Mouse (Mus musculus) megakaryocyte, embryonic 14.5 days (primary cell): ENCODE data around the gene Gm9732. TPM values are rescaled to one million over a fixed set of nuclear protein-coding genes. Genes with fewer than 3 reads are reported as not detected.
"Not testable (repeated sequence)": the region's sequence is repeated elsewhere in the genome, so short reads cannot be mapped to it uniquely, and the experiment has no call there.

Experiments
- H3K27me3 ChIP-seq: replicated peaks from 2 replicates; pipeline ENCODE3; 2012; ENCODE audit warnings: inconsistent platforms
- H3K36me3 ChIP-seq: replicated peaks from 2 replicates; pipeline ENCODE3; 2012; ENCODE audit warnings: low read length, inconsistent platforms, mixed read lengths
- H3K4me1 ChIP-seq: 2 replicates; pipeline ENCODE4 v1.6.1; 2012; ENCODE audit warnings: inconsistent platforms
- H3K4me3 ChIP-seq: replicated peaks from 2 replicates; pipeline ENCODE3; 2012; ENCODE audit warnings: moderate library complexity, mild to moderate bottlenecking, inconsistent platforms
- H3K9me3 ChIP-seq: 2 replicates; pipeline ENCODE4 v1.6.1; 2012; ENCODE audit warnings: inconsistent platforms
- polyA plus RNA-seq: library from polyadenylated mRNA; stranded (reverse); fragments of >175 nt; gene quantifications from 2 replicates; pipeline ENCODE4 v1.2.3, GENCODE M21; 2012; ENCODE audit warnings: low replicate concordance; ENCODE audit not compliant: insufficient read depth

Gm9732 gene
- polyA plus RNA-seq, 1 experiment = not detected

- not testable (repeated sequence) for H3K9me3 ChIP-seq, H3K4me1 ChIP-seq, H3K27me3 ChIP-seq, H3K36me3 ChIP-seq, H3K4me3 ChIP-seq
These were observed 44.7 kb downstream of the Gm9732 start for GRCm38 (mm10) chr14:43319516-43319915.

DNA sequence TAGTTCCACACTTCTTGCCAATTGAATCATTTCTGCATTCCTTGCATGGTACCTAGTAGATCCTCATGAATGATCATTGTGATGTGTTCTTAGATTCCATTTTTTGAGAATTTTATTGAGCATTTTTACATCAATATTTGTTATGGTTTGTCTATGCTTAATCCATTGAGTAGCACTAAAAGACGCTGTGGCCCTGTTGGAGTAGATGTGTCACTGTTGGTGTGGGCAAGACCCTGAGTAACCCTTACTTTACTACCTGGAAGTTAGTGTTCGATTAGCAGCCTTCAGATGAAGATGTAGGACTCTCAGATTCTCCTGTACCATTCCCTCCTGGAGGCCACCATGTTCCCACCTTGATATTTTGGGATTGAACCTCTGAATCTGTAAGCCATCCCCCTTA, 53.8 kb downstream of the Gm9732 start:
- H3K4me3 ChIP-seq, H3K9me3 ChIP-seq, H3K36me3 ChIP-seq, H3K4me1 ChIP-seq, H3K27me3 ChIP-seq: not testable (repeated sequence)

- H3K27me3 ChIP-seq, H3K36me3 ChIP-seq, H3K4me1 ChIP-seq, H3K4me3 ChIP-seq, H3K9me3 ChIP-seq: not testable (repeated sequence)
These were observed 56.6 kb downstream of the Gm9732 start for GRCm38 (mm10) chr14:43331362-43331880.

GRCm38 (mm10) chr14:43337646-43338045, 62.8 kb downstream of the Gm9732 start:
- not testable (repeated sequence) for H3K9me3 ChIP-seq, H3K27me3 ChIP-seq, H3K4me3 ChIP-seq, H3K36me3 ChIP-seq, H3K4me1 ChIP-seq

DNA sequence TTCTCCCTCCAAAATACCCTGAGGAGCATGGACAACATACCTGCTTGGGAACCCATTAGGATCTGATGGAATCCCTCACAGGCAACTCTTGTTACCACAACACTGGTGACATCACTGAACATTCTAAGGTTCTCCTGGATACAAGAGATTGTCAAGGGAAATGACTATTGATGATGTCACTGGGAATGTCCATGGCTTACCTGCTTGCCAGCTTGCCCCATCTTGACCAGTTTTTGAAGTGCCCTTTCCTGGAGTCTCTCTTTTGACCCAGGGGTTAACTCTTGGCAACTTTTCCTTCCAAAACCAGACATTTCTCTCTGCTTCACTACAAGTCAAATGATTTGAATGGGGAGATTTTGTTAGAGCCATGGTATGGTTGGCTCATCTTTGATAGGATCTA, 72.9 kb downstream of the Gm9732 start, which contains the start of gene 1700001F09Rik:
Gene 1700001F09Rik, minus strand, starts transcription at position 101 of the 400 bp plus-strand sequence.
- not testable (repeated sequence) for H3K4me1 ChIP-seq, H3K27me3 ChIP-seq, H3K36me3 ChIP-seq, H3K4me3 ChIP-seq, H3K9me3 ChIP-seq

GRCm38 (mm10) chr14:43352944-43353343, 78.1 kb downstream of the Gm9732 start:
- not testable (repeated sequence) for H3K36me3 ChIP-seq, H3K27me3 ChIP-seq, H3K4me1 ChIP-seq, H3K4me3 ChIP-seq, H3K9me3 ChIP-seq

Other genes starting within 250 kb of the Gm9732 start
- gene Gm8094, start 198.4 kb upstream of the Gm9732 start, polyA plus RNA-seq = not detected in 2 replicates
- not detected in 2 replicates for gene Gm8104, start 174.4 kb upstream of the Gm9732 start, polyA plus RNA-seq
- gene Gm7233, start 95.2 kb upstream of the Gm9732 start, polyA plus RNA-seq = not detected in 2 replicates
- gene Gm8122, start 39.7 kb upstream of the Gm9732 start, polyA plus RNA-seq = not detected in 2 replicates
- gene Gm8126, start 16.4 kb upstream of the Gm9732 start, polyA plus RNA-seq = not detected in 2 replicates
- gene Gm8127, start 18.8 kb downstream of the Gm9732 start, polyA plus RNA-seq = not detected in 2 replicates
- gene 1700001F09Rik, start 72.8 kb downstream of the Gm9732 start, polyA plus RNA-seq = not detected in 2 replicates
- gene Gm8138, start 141.3 kb downstream of the Gm9732 start, polyA plus RNA-seq = not detected in 2 replicates